Mouse (Mus musculus): ENCODE results near the gene Dmgdh. TPM values are rescaled to one million over a fixed set of nuclear protein-coding genes. Genes with fewer than 3 reads are reported as not detected.
A peak's percentile ranks its signal among the peaks of the same experiment; 100 is the strongest.

Dmgdh gene
- 0.12 and 0.13 TPM in 2 replicates for polyA plus RNA-seq (2015; fragmentation: Nextera tagmentation; extraction: Ambion mirVana)

DNA sequence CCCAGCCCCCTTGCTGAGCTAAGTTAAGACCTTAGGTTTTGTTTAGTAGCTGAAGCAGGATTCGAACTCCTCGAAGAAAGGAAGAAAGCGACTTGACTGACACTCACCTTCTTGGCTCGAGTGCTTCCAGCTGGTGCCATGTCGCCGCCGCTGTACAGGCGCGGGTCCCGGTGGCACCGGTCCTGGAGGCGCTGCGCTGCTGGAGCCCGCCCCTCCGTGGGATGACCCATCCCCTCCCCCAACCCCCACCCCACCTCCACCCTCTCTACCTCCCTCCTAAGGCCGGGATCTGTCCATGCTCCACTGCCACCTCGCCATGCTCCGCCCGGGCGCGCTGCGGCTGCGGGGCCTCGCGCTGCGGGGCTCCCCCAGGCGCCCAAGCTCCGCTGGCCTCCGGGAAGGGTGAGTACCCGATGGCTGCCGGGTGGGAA lies at the start of gene Dmgdh, which contains the start of gene Bhmt2:
TSS of gene Dmgdh (plus strand) at position 303 of the 431 bp plus-strand sequence.
TSS of gene Bhmt2 (minus strand) at position 172 of the 431 bp plus-strand sequence.
- Histone ChIP-seq H3K4me3 (ENCODE audit: low read depth, low read length) (0 out of 2 replicates have a peak within 1 kb of the TSS, but pooled peaks have one; percentile 1), H3K27me3 (ENCODE audit: control insufficient read depth, insufficient read depth, low read length) (no peaks in the 10 kb centered on the region; the same call in 1 of the 2 replicates), H3K27ac (replicated peaks) (no peak within 1 kb of the TSS), H3K9ac (ENCODE audit: low read length) (no peak within 1 kb of the TSS), H3K36me3 (ENCODE audit: control insufficient read depth, insufficient read depth, low read length) (no peaks in the 10 kb centered on the region), H3K4me1 (replicated peaks; ENCODE audit: control insufficient read depth, insufficient read depth) (no peaks in the 10 kb centered on the region), H3K9me3 (ENCODE audit: control insufficient read depth, low read length) (no peaks in the 10 kb centered on the region), H3K4me2 (replicated peaks; ENCODE audit: low read depth) (peak within 1 kb of the TSS; percentile 17; the same call in 1 of the 2 replicates)
- TF ChIP-seq CTCF (IDR thresholded peaks at IDR 0.05; ENCODE audit: low read depth) (no peak), EP300 (optimal IDR thresholded peaks at IDR 0.05) (no peak)
- WGBS: 10% methylated on average over 31 of the region's 31 CpGs
- ATAC-seq (ENCODE audit: low FRiP score, low TSS enrichment): no peak
- no peak for DNase-seq (ENCODE audit: low spot score)

DNA sequence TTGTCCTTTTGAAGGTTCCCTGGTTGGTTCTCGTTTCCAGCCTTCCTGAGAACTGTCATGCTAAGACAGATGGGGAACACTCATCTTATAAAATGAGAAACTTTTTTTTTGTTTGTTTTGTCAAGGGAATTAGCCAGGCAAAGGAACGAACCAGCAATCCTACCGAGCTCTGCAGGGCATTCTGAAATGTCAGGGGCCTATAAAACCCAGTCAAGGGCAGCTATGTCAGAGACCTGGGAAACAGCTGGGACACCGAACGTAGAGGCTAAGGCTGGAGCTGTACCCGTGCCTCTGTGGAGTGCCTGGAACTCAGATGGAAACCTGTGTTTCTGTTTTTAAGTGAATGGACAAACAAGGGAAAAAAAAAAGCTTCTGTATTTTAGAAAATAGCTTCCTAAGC lies 45.4 kb upstream of the Dmgdh start:
- H3K36me3 ChIP-seq (ENCODE audit: control insufficient read depth, insufficient read depth, low read length): no peaks in the 10 kb centered on the region
- H3K27me3 ChIP-seq (ENCODE audit: control insufficient read depth, insufficient read depth, low read length): no peaks in the 10 kb centered on the region
- H3K4me1 ChIP-seq (replicated peaks; ENCODE audit: control insufficient read depth, insufficient read depth): no peaks in the 10 kb centered on the region
- WGBS: 35% methylated on average over 6 of the region's 6 CpGs
- no peaks in the 10 kb centered on the region for H3K9me3 ChIP-seq (ENCODE audit: control insufficient read depth, low read length)
- no peak overlapping the region for H3K4me3 ChIP-seq (ENCODE audit: low read depth, low read length)
- ATAC-seq (ENCODE audit: low FRiP score, low TSS enrichment) (no peak), DNase-seq (ENCODE audit: low spot score) (no peak)
- H3K9ac ChIP-seq (ENCODE audit: low read length): no peak overlapping the region
- no peak overlapping the region for H3K4me2 ChIP-seq (replicated peaks; ENCODE audit: low read depth)
- no peak for TF ChIP-seq EP300 (optimal IDR thresholded peaks at IDR 0.05)
- no peak overlapping the region for H3K27ac ChIP-seq (replicated peaks)

- DNase-seq (ENCODE audit: low spot score) (no peak), ATAC-seq (ENCODE audit: low FRiP score, low TSS enrichment) (no peak)
- H3K36me3 ChIP-seq (ENCODE audit: control insufficient read depth, insufficient read depth, low read length): no peaks in the 10 kb centered on the region
- H3K4me2 ChIP-seq (replicated peaks; ENCODE audit: low read depth): no peak overlapping the region
- H3K4me1 ChIP-seq (replicated peaks; ENCODE audit: control insufficient read depth, insufficient read depth): no peaks in the 10 kb centered on the region
- no peaks in the 10 kb centered on the region for H3K9me3 ChIP-seq (ENCODE audit: control insufficient read depth, low read length)
- H3K4me3 ChIP-seq (ENCODE audit: low read depth, low read length): no peak overlapping the region
- H3K9ac ChIP-seq (ENCODE audit: low read length): no peak overlapping the region
- H3K27me3 ChIP-seq (ENCODE audit: control insufficient read depth, insufficient read depth, low read length): no peaks in the 10 kb centered on the region
- 76% methylated on average over 10 of the region's 10 CpGs for WGBS
- H3K27ac ChIP-seq (replicated peaks): no peak overlapping the region
- TF ChIP-seq EP300 (optimal IDR thresholded peaks at IDR 0.05) (no peak), CTCF (IDR thresholded peaks at IDR 0.05; ENCODE audit: low read depth) (no peak)
Observed at GRCm38 (mm10) chr13:93630941-93631705, 43.1 kb upstream of the Dmgdh start.

GRCm38 (mm10) chr13:93632927-93633326 lies 41.3 kb upstream of the Dmgdh start:
- no peak overlapping the region for H3K9ac ChIP-seq (ENCODE audit: low read length)
- H3K27ac ChIP-seq (replicated peaks): no peak overlapping the region
- no peak for TF ChIP-seq EP300 (optimal IDR thresholded peaks at IDR 0.05)
- 82% methylated on average over 5 of the region's 5 CpGs for WGBS
- ATAC-seq (ENCODE audit: low FRiP score, low TSS enrichment) (no peak), DNase-seq (ENCODE audit: low spot score) (no peak)
- H3K9me3 ChIP-seq (ENCODE audit: control insufficient read depth, low read length): no peaks in the 10 kb centered on the region
- H3K36me3 ChIP-seq (ENCODE audit: control insufficient read depth, insufficient read depth, low read length): no peaks in the 10 kb centered on the region
- H3K4me3 ChIP-seq (ENCODE audit: low read depth, low read length): no peak overlapping the region
- no peaks in the 10 kb centered on the region for H3K27me3 ChIP-seq (ENCODE audit: control insufficient read depth, insufficient read depth, low read length)
- no peaks in the 10 kb centered on the region for H3K4me1 ChIP-seq (replicated peaks; ENCODE audit: control insufficient read depth, insufficient read depth)
- no peak overlapping the region for H3K4me2 ChIP-seq (replicated peaks; ENCODE audit: low read depth)

DNA sequence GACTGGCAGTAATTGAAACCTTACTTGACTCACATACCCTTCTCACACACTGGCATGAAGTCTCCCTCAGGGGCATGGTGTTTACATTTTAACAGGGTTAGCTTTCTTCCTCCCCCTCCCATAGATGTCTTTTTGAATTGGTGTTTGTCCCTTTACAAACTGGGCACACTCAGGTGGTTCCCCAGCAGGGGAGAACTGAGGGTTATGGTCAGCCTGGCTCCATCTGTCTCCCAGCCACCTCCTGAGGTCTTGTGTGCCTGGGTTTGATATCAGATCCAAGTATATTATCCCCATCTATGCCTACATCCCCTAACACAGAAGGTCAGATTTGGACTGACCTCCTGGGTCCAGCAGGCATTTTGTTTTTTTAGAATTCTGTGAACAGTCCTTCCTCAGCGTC lies 37.7 kb upstream of the Dmgdh start:
- 73% methylated on average over 1 of the region's 1 CpGs for WGBS
- Histone ChIP-seq H3K9me3 (ENCODE audit: control insufficient read depth, low read length) (no peaks in the 10 kb centered on the region), H3K27me3 (ENCODE audit: control insufficient read depth, insufficient read depth, low read length) (no peaks in the 10 kb centered on the region), H3K36me3 (ENCODE audit: control insufficient read depth, insufficient read depth, low read length) (no peaks in the 10 kb centered on the region), H3K4me3 (ENCODE audit: low read depth, low read length) (no peak overlapping the region), H3K4me2 (replicated peaks; ENCODE audit: low read depth) (no peak overlapping the region), H3K27ac (replicated peaks) (no peak overlapping the region), H3K4me1 (replicated peaks; ENCODE audit: control insufficient read depth, insufficient read depth) (no peaks in the 10 kb centered on the region), H3K9ac (ENCODE audit: low read length) (no peak overlapping the region)
- TF ChIP-seq CTCF (IDR thresholded peaks at IDR 0.05; ENCODE audit: low read depth) (no peak), EP300 (optimal IDR thresholded peaks at IDR 0.05) (no peak)
- DNase-seq (ENCODE audit: low spot score) (no peak), ATAC-seq (ENCODE audit: low FRiP score, low TSS enrichment) (no peak)
